Mouse (Mus musculus): ENCODE measurements around the gene 1700021F07Rik.

1700021F07Rik gene

GRCm38 (mm10) chr2:173522376-173522775, at the start of gene 1700021F07Rik:
1700021F07Rik (plus strand) TSS chr2:173522586.
- no peak for DNase-seq

- no peak for DNase-seq
Measured at GRCm38 (mm10) chr2:173473233-173473632, 49.2 kb upstream of the 1700021F07Rik start.

DNA sequence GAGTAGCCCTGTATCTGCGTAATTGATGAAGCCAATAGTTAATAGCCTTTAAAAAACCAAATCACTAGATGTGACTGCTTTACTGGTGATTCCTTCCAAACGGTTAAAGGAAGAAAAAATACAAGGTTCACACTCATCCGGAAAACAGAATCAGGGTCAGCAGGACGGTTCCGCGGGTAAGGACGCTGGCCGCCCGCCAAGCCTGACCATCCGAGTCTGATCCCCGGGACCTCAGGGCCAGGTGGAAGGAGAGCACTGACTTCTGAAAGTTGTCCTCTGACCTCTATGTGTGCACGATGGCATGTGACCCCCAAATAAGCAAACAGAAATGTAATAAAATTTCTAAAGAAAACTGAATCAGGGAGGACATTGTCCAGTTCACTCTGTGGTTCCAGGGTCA, 43.3 kb upstream of the 1700021F07Rik start:
- no peak for DNase-seq

DNA sequence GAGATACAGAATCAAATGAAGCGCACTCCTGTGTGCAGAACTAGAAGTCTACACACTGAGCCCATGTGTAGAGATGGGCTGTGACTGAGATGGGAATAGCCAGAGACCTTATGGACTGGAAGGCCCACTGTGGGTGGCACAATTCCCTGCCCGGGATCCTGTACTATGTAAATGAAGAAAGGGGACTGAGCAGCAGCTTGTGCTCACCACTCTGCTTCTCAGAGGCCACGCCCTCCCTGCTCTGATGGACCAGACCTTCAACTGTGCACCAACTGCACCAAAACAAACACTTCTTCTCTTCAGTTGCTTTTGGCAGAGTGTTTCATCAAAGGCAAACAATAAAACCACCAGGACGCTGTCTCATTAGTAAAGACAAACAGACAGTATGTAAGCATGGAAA, 37.9 kb upstream of the 1700021F07Rik start:
- DNase-seq = no peak

- no peak for DNase-seq
Measured at GRCm38 (mm10) chr2:173499612-173500011, 22.8 kb upstream of the 1700021F07Rik start.

- DNase-seq = no peak
Measured at GRCm38 (mm10) chr2:173513977-173514376, 8.4 kb upstream of the 1700021F07Rik start.

DNA sequence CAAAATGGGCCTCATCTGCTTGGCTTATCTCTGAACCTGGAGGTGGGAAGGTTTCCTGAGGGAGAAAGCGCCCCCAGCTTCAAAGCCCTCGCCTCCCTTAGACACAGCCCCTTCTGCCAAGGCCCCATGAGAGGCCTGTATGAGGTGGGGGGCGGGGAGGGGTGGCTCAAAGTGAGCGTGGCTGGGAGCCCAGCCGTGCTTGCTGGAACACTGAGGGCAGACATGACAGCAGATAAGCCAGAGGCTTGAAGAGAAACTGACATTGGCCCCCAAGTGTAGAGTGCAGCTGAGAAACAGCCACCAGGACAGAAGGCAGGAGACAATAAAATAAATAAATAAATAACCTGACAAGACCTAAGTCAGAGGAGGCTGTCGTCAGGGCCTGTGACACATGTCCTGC, 7.2 kb upstream of the 1700021F07Rik start:
- DNase-seq = no peak

DNA sequence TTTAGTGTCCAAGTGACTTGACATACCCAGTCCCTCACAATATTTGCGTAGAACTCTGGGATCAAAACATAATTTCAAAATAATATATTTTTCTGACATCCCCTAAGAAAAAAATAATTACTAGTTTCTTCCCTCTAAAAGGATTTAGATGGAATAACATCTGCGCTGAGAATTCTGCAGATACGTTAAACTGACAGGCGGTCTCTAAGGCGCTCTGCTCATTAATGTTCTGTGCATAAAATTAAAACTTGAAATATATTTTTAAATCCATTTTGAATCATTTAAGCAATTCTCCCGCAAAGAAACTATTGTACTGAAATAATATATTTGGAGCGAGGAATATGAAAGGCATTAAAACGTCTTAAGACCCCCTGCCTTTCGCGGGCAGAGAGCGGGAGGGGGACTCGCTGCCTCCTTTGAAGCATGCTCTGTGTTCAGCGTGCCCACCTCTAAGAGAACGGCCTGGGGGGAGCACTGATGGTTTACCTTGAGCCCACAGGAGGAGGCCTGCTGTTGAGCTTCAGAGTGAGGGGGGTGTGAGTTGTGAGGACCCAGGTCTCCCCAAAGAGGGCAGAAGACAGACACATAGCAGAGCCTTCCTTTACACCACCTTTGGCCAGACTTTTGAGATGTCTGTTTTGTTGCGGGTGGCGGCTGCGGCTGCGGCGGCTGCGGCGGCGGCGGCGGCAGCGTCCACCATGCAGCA, 6.1 kb upstream of the 1700021F07Rik start:
- no peak for DNase-seq

- no peak for DNase-seq
Measured at GRCm38 (mm10) chr2:173528493-173528892, 6.1 kb downstream of the 1700021F07Rik start.

DNA sequence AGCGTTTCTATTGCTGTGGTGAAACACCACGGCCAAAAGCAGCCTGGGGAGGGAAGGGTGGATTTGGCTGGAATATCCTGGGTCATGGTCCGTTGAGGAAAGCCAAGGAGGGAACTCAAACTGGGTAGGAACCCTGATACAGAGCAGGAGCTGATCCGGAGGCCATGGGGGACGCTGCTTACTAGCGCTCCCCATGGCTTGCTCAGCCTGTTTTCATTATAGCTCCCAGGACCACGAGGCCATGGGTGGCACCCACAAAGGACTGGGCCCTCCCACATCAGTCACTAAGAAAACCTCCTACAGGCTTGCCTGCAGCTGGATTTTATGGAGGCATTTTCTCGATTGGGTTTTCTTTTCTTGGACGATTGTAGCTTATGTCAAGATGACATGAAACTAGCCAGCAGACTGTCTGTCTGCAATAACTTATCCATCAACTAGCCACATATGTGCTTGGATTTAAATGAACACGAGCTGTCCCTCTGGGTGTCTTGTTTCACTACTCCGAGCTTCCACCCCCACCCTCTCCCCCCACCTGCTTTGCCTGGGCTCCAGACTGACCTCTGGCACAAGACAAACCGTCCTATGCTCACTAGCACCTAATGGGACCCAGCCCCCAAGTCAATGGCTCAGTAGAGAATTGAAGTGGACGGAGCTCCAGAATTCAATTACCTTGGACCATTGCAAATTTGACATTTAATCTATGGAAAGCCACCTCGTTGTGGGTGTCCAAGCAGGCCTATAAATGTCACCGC, 10.5 kb downstream of the 1700021F07Rik start:
- DNase-seq = no peak

DNA sequence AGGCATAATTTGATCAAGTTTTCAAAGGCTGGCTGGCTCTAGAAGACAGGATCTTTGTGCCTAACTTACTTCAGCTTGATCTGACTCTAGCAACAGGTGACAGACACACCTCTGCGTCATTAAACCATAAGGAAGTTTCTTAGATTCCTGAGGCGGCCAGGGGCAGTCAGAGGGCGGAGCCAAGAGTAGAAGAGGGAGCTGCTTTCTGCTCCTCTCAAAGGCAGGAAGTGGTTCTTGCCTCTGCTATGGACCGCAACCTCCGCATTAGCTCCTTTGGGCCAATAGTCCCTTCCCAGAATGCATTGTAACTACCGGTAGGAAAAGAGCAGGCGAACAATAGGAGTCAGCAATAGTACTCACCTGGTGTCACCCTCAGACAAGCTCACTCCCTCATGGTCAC, 12.2 kb downstream of the 1700021F07Rik start:
- DNase-seq = no peak

- DNase-seq = no peak
Measured at GRCm38 (mm10) chr2:173535390-173535789, 13.0 kb downstream of the 1700021F07Rik start.

DNA sequence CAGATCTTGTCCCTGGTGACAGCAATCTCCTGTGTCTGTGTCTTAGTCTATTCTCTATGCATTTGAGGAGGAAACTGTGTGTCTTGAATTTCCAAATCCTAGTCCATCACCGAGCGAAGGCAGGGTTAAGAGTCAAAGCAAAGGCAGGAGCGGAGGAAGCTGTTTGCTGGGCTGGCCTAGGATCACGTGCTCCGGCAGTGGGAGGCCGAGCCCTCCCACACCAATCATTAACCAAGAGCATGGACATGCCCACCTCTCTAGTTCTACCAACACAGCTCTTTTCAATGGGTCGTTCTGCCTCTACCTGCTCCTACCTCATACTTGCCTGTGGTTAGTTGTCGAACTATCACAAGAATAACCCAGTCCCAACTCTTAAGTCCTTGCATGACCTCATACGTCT, 13.5 kb downstream of the 1700021F07Rik start:
- DNase-seq = no peak

GRCm38 (mm10) chr2:173539781-173540180, 17.4 kb downstream of the 1700021F07Rik start:
- no peak for DNase-seq

- DNase-seq = no peak
Measured at GRCm38 (mm10) chr2:173541748-173542147, 19.4 kb downstream of the 1700021F07Rik start.

- no peak for DNase-seq
Measured at GRCm38 (mm10) chr2:173542716-173543115, 20.3 kb downstream of the 1700021F07Rik start.

- DNase-seq = peak; percentile 83
Measured at GRCm38 (mm10) chr2:173545992-173546703, 23.8 kb downstream of the 1700021F07Rik start.

DNA sequence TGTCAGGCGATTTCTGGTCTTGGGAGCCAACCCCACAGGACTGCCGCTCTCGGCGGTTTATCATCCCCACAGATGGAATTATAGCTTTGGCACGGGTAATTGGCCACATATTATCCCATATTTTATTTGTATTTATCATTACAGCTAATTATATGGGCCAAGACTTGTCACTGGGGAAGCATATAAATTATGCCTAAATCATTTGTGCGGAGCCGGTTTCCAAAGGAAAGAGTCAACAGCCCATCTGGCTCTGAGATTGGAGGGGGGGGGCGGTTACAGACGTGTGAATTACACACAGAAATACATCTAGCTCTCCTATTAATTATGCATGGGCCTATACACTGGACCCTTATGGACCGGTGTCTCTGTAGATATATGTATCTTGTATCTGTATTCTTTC, 26.9 kb downstream of the 1700021F07Rik start:
- no peak for DNase-seq

DNA sequence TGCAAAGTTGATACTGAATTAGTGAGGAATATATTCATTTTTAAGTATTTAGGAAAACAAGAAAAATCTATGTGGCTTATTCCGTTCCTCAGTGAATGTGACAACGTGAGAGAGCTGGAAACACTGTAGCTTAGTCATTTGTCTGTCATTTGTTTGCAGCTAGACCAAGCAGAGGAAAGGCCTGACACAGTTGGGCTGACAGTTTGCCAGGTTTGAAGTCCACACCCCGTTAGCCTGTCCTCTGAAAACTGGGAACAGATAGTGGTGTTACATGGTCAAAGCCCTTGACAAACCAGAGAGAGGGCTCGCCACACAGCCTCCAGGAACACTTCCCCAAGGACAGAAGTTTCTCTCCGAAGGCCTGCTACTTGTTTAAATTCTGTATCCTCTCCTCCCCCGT, 28.3 kb downstream of the 1700021F07Rik start:
- DNase-seq = no peak

DNA sequence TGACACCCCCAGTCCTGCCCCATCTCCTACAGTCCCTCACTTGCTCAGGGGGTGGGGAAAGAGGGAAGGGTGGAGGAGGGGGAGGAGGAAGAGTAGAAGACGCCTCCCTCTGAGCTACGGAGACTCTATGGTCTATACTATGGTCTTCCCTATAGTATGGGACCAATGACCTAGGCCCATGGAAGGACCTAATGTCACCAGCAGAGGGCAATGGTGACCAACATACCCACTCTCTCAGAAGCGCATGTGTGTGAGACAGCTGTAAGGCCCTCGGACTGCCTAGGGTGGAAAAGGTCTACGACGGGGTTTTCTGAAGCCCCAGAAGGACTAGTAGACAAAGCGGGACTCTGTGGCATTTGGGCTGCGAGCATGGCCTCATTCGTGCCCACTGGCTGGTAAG, 31.5 kb downstream of the 1700021F07Rik start:
- no peak for DNase-seq

DNA sequence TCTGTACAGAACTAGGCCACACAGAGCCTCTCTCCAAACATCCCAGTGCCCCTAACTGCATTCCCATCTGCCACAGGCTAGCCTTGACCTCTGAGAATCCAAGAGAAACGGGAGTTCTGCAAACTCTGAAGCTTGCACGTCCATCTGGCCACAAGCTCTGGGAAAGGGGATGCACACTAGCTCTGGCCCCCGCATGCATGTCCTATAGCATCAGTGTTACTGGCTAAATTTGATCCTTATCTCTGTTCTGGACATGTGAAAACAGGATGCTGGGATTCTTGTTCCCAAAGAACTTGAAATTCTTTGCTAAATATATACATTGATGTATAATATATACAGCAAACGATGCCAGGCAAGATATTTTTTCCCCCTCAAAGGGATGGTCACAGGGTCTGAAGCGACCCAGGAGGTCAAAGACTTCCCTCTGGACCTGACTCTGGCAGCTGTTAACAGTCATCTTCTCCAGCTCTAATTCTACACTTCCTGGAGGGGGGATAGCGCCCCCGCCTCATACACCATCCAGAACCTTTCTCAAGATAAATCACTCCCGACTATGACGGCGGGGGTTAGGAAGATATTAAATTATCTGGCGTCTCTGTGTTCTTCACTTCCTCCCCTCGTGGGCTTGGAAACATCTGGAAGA, 36.5 kb downstream of the 1700021F07Rik start:
- DNase-seq = no peak

DNA sequence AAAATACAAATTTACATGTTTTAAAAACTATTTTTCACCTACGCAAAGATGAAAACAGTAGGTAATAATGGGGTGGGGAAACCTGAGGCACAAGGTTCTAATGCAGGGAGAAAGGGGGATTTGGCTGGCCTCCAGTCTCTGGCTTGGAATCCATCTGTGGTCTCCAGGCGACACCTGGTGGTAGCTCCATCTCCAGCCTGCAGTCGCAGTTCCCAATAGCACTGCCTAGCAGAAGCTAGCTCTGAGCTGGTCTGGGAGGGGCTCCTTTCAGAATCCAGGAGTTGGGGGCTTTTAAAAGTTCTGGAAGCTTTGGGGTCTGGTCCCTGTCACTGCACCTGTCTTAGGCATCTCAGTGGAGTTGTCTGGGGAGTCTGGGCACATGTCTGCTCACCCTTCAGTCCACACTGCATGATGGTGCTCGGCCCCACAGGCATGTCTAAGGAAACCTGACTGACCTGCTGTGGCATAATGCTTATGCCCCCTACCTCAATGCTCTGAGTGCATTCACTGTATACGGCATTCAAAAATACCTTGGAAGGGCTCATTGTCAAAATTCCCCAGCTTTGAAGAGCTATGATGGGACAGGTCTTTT, 39.6 kb downstream of the 1700021F07Rik start:
- peak; percentile 88 for DNase-seq

DNA sequence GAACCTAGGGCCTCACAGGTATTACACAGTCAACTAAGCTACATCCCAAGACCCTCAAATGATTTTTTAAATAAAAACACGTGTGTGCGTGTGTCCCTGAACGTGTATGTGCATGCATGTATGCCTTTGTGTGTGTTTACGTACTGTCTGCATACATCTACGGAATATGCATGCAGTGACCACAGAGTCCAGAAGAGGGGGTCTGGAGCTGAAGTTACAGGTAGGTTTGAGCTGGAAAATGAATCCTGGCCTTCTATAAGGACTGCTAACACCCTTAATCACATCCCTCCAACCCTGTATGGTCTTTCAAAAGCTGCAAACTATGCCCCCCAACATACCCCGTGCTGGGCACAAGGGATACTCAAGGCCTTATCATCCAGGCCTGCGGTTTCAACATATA, 41.0 kb downstream of the 1700021F07Rik start:
- peak; percentile 50 for DNase-seq
